Mouse (Mus musculus): Measurements from ENCODE around the gene Hist1h2ah. TPM values are rescaled to one million over a fixed set of nuclear protein-coding genes. Genes with fewer than 3 reads are reported as not detected.
A peak's percentile ranks its signal among the peaks of the same experiment; 100 is the strongest.

Gene Hist1h2ah
- total and polyA plus RNA-seq, 2 experiments from 2014 or later, result 48.9 TPM; not detected in 1

DNA sequence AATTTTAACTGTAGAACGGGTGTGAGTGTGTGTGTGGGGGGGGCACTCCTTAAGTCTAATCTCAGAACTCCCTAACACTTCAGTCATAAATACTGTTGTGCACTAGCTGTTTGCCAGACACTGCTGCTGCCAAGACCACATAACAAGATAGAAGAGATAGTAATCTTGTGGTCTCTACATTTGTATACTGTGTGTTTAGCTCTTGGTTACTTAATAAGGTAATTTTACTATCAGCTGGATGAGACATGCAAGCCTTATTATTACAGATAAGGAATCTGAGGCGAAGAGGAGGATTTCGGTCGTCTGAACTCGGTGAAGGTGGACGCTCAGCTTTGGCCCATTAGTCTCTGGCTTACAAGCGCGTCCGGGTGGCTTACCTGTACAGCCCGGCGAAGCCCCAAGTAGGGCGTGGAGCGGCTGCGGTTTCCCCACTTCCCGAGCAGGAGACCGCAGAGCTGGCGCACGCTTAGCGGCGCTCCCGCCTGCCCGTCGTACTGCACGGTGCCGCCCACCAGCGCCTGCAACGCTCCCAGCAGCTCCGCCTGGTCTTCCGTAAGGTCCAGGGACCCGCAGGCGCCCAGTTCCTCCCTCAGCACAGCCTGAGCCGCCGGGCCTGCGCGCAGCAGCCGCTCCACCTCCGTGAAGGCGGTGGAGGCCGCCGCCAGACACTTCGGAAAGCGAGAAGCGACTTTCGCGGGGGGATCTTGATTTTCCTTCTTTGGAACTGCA lies 29.6 kb downstream of the Hist1h2ah start:
- Histone ChIP-seq H3K27me3 (ENCODE audit: control insufficient read depth, insufficient read depth, low read length) (peaks cover 98% of the 10 kb centered on the region), H3K4me3 (ENCODE audit: low read depth, low read length) (peak overlapping the region; percentile 70), H3K4me2 (ENCODE audit: low read depth, low read length) (peak overlapping the region; percentile 97), H3K4me1 (ENCODE audit: control insufficient read depth, insufficient read depth) (peaks cover 6% of the 10 kb centered on the region), H3K27ac (ENCODE audit: low read depth) (no peak overlapping the region), H3K9me3 (replicated peaks; ENCODE audit: control insufficient read depth, low read length) (no peaks in the 10 kb centered on the region), H3K9ac (replicated peaks; ENCODE audit: low read depth, low read length) (no peak overlapping the region; the same call in 1 of the 2 replicates), H3K36me3 (replicated peaks; ENCODE audit: control insufficient read depth, insufficient read depth, low read length) (no peaks in the 10 kb centered on the region)
- DNase-seq (ENCODE audit: low spot score) (no peak), ATAC-seq (ENCODE audit: insufficient read depth, low read depth) (peak; percentile 74)
- TF ChIP-seq EP300 (IDR thresholded peaks at IDR 0.05; ENCODE audit: low read depth) (no peak), CTCF (IDR thresholded peaks at IDR 0.05; ENCODE audit: low read depth) (no peak)
- 1% methylated on average over 38 of the region's 45 CpGs for WGBS

DNA sequence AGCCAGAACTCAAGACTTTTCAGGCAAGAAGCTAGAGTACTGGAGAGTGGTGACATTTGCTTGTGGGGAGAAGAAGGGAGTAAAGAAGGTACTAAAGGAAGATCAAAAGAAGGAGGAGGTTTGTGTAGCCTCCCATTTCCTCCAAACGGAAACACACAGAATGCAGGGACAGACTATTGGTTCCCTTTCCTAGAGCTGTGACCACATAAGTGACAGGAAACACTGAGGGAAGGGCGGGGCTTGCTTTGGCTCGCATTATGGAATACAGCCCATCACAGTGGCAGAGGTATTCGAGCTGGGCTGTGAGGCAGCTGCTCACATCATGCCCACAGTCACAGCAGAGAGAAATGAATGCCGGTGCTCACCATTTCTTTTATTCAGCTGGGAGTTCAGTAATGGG lies 33.5 kb downstream of the Hist1h2ah start:
- Histone ChIP-seq H3K4me1 (ENCODE audit: control insufficient read depth, insufficient read depth) (peaks cover 6% of the 10 kb centered on the region), H3K36me3 (replicated peaks; ENCODE audit: control insufficient read depth, insufficient read depth, low read length) (no peaks in the 10 kb centered on the region), H3K27ac (ENCODE audit: low read depth) (no peak overlapping the region), H3K9ac (replicated peaks; ENCODE audit: low read depth, low read length) (no peak overlapping the region), H3K4me2 (ENCODE audit: low read depth, low read length) (no peak overlapping the region), H3K27me3 (ENCODE audit: control insufficient read depth, insufficient read depth, low read length) (peaks cover 99% of the 10 kb centered on the region), H3K4me3 (ENCODE audit: low read depth, low read length) (no peak overlapping the region), H3K9me3 (replicated peaks; ENCODE audit: control insufficient read depth, low read length) (no peaks in the 10 kb centered on the region)
- 17% methylated on average over 5 of the region's 5 CpGs for WGBS
- no peak for TF ChIP-seq CTCF (IDR thresholded peaks at IDR 0.05; ENCODE audit: low read depth)
- no peak for TF ChIP-seq EP300 (IDR thresholded peaks at IDR 0.05; ENCODE audit: low read depth)
- ATAC-seq (ENCODE audit: insufficient read depth, low read depth) (no peak), DNase-seq (ENCODE audit: low spot score) (no peak)

DNA sequence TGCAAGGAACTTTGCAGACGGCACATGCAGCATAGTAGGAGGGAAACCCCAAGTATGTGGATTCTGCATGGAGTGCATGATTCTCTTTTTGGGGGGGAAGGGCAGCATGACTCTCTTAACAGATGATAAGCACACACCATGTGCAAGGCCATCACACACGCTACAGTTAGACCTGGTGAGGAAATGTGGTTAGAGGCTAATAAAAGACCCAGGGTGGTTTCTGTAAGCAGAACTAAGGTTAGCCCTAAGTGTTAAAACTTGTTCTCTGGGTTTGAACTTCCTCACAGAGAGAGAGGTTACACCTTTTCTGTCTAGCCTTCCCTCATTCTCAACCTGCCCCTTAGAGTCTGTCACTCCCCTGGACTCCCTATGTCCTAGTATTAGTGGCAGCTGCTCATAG lies 34.0 kb downstream of the Hist1h2ah start:
- no peak for ATAC-seq (ENCODE audit: insufficient read depth, low read depth)
- peaks cover 99% of the 10 kb centered on the region for H3K27me3 ChIP-seq (ENCODE audit: control insufficient read depth, insufficient read depth, low read length)
- H3K4me2 ChIP-seq (ENCODE audit: low read depth, low read length), result no peak overlapping the region
- no peaks in the 10 kb centered on the region for H3K36me3 ChIP-seq (replicated peaks; ENCODE audit: control insufficient read depth, insufficient read depth, low read length)
- no peak for DNase-seq (ENCODE audit: low spot score)
- peaks cover 9% of the 10 kb centered on the region for H3K4me1 ChIP-seq (ENCODE audit: control insufficient read depth, insufficient read depth)
- no peak overlapping the region for H3K9ac ChIP-seq (replicated peaks; ENCODE audit: low read depth, low read length)
- 54% methylated on average over 2 of the region's 2 CpGs for WGBS
- H3K27ac ChIP-seq (ENCODE audit: low read depth), result no peak overlapping the region
- H3K4me3 ChIP-seq (ENCODE audit: low read depth, low read length), result no peak overlapping the region
- no peaks in the 10 kb centered on the region for H3K9me3 ChIP-seq (replicated peaks; ENCODE audit: control insufficient read depth, low read length)
- TF ChIP-seq EP300 (IDR thresholded peaks at IDR 0.05; ENCODE audit: low read depth), result no peak
- no peak for TF ChIP-seq CTCF (IDR thresholded peaks at IDR 0.05; ENCODE audit: low read depth)

DNA sequence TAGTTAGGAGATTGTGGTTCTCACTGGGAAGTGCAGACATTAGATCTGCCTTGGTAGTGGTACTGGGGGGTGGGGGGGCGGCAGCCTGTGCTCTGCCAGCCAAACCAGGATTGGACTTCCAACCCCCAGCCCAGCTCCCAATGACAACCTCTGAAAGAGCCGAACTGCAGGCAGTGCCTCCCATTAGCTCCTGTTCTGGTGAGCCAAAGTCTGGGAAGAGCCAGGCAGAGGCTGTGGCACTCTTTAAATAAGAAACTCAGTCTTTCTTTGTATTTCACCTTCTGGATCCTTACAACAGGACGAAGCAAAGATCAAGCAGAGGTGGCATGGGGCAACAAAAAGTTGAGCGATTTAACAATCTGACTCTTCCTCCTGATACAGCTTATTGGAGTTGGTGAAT lies 36.2 kb downstream of the Hist1h2ah start:
- TF ChIP-seq CTCF (IDR thresholded peaks at IDR 0.05; ENCODE audit: low read depth), result no peak
- TF ChIP-seq EP300 (IDR thresholded peaks at IDR 0.05; ENCODE audit: low read depth), result no peak
- Histone ChIP-seq H3K9me3 (replicated peaks; ENCODE audit: control insufficient read depth, low read length) (no peaks in the 10 kb centered on the region), H3K4me3 (ENCODE audit: low read depth, low read length) (no peak overlapping the region), H3K27ac (ENCODE audit: low read depth) (no peak overlapping the region), H3K36me3 (replicated peaks; ENCODE audit: control insufficient read depth, insufficient read depth, low read length) (no peaks in the 10 kb centered on the region), H3K4me2 (ENCODE audit: low read depth, low read length) (no peak overlapping the region), H3K9ac (replicated peaks; ENCODE audit: low read depth, low read length) (no peak overlapping the region), H3K27me3 (ENCODE audit: control insufficient read depth, insufficient read depth, low read length) (peaks cover 97% of the 10 kb centered on the region), H3K4me1 (ENCODE audit: control insufficient read depth, insufficient read depth) (0 out of 2 replicates have a peak, but pooled peaks cover 3% of the 10 kb centered on the region)
- 51% methylated on average over 4 of the region's 4 CpGs for WGBS
- no peak for DNase-seq (ENCODE audit: low spot score)
- no peak for ATAC-seq (ENCODE audit: insufficient read depth, low read depth)

DNA sequence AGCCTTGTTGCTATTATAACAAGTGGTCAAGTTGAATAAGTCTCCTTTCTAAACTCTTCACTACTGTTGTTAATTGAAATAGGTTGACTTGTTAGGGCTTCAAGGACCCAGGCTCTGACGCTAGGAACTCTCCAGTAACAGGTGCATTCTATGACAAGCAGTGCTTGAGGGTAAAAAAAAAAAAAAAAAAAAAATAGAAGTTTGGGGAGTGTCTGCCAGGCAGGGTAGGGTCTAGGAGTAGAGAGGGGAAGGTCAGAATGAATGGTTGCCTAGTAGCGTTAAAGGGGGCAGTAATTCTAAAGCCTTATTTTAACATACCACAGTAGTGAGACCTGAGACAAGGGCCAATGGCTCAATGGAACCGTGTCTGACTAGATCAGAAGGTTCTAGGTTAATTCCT lies 37.0 kb downstream of the Hist1h2ah start:
- Histone ChIP-seq H3K4me2 (ENCODE audit: low read depth, low read length) (no peak overlapping the region), H3K27me3 (ENCODE audit: control insufficient read depth, insufficient read depth, low read length) (peaks cover 97% of the 10 kb centered on the region), H3K9ac (replicated peaks; ENCODE audit: low read depth, low read length) (no peak overlapping the region), H3K4me3 (ENCODE audit: low read depth, low read length) (no peak overlapping the region), H3K27ac (ENCODE audit: low read depth) (no peak overlapping the region), H3K36me3 (replicated peaks; ENCODE audit: control insufficient read depth, insufficient read depth, low read length) (no peaks in the 10 kb centered on the region), H3K4me1 (ENCODE audit: control insufficient read depth, insufficient read depth) (0 out of 2 replicates have a peak, but pooled peaks cover 3% of the 10 kb centered on the region), H3K9me3 (replicated peaks; ENCODE audit: control insufficient read depth, low read length) (no peaks in the 10 kb centered on the region)
- 39% methylated on average over 3 of the region's 3 CpGs for WGBS
- TF ChIP-seq EP300 (IDR thresholded peaks at IDR 0.05; ENCODE audit: low read depth) (no peak), CTCF (IDR thresholded peaks at IDR 0.05; ENCODE audit: low read depth) (no peak)
- DNase-seq (ENCODE audit: low spot score) (no peak), ATAC-seq (ENCODE audit: insufficient read depth, low read depth) (no peak)

DNA sequence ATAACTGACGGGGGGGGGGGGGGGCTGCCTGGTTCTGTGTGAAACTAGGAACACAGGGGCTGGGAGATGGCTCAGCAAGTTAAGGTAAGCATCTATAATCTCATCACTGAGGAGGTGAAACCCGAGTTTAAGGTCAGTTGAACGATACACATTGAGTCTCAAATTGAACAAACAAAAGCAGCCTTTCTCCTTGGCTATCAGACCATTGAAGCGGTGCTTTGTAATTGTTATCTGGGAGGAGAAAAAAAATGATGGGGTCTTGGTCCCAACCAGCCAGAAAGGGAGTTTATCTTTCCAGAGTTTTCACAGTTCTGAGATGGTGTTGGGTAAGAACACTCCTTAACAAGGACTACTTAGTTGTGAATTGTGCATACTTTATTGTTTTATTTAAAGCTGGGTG lies 37.5 kb downstream of the Hist1h2ah start:
- 11% methylated on average over 4 of the region's 4 CpGs for WGBS
- H3K9me3 ChIP-seq (replicated peaks; ENCODE audit: control insufficient read depth, low read length), result no peaks in the 10 kb centered on the region
- H3K27me3 ChIP-seq (ENCODE audit: control insufficient read depth, insufficient read depth, low read length), result peaks cover 94% of the 10 kb centered on the region
- no peak for ATAC-seq (ENCODE audit: insufficient read depth, low read depth)
- 0 out of 2 replicates have a peak, but pooled peaks cover 3% of the 10 kb centered on the region for H3K4me1 ChIP-seq (ENCODE audit: control insufficient read depth, insufficient read depth)
- no peak overlapping the region for H3K4me3 ChIP-seq (ENCODE audit: low read depth, low read length)
- H3K27ac ChIP-seq (ENCODE audit: low read depth), result no peak overlapping the region
- TF ChIP-seq CTCF (IDR thresholded peaks at IDR 0.05; ENCODE audit: low read depth) (no peak), EP300 (IDR thresholded peaks at IDR 0.05; ENCODE audit: low read depth) (no peak)
- DNase-seq (ENCODE audit: low spot score), result no peak
- H3K4me2 ChIP-seq (ENCODE audit: low read depth, low read length), result no peak overlapping the region
- no peaks in the 10 kb centered on the region for H3K36me3 ChIP-seq (replicated peaks; ENCODE audit: control insufficient read depth, insufficient read depth, low read length)
- H3K9ac ChIP-seq (replicated peaks; ENCODE audit: low read depth, low read length), result no peak overlapping the region

Data from heart, postnatal 0 days (tissue).